Mouse (Mus musculus) common myeloid progenitor, adult 5-6 weeks (primary cell): ENCODE results near the gene Mpp2. TPM values are rescaled to one million over a fixed set of nuclear protein-coding genes. Genes with fewer than 3 reads are reported as not detected.

Source experiments
- ATAC-seq: replicated peaks from 2 replicates; pipeline ENCODE4 v1.8.0; 2016; ENCODE audit warnings: low read depth, mild to moderate bottlenecking, moderate TSS enrichment, inconsistent platforms; ENCODE audit not compliant: poor library complexity, severe bottlenecking
- total RNA-seq: library from RNA; stranded (forward); fragments of 200-1000, 187-1606 nt; gene quantifications from 2 replicates; pipeline ENCODE4 v1.2.3, GENCODE M21; 2017

Mpp2 gene
- total RNA-seq, 1 experiment from 2014 or later, result 0.50 TPM

GRCm38 (mm10) chr11:102016136-102016535 lies 72.2 kb downstream of the Mpp2 start:
- ATAC-seq, result no peak

- ATAC-seq, result no peak
Measured at GRCm38 (mm10) chr11:102015472-102015871, 72.8 kb downstream of the Mpp2 start.

- no peak for ATAC-seq
Measured at GRCm38 (mm10) chr11:102013201-102013600, 75.1 kb downstream of the Mpp2 start.

- no peak for ATAC-seq
Measured at GRCm38 (mm10) chr11:102011510-102011909, 76.8 kb downstream of the Mpp2 start.

GRCm38 (mm10) chr11:102010140-102010539 lies 78.2 kb downstream of the Mpp2 start:
- no peak for ATAC-seq

GRCm38 (mm10) chr11:102008954-102009637 lies 79.2 kb downstream of the Mpp2 start:
- ATAC-seq, result no peak

- ATAC-seq, result no peak
Measured at GRCm38 (mm10) chr11:102008372-102008771, 79.9 kb downstream of the Mpp2 start.

Other genes starting within 250 kb of the Mpp2 start
- not detected in 2 replicates for gene Meox1, start 194.1 kb downstream of the Mpp2 start, total RNA-seq
- not detected in 2 replicates for gene Sost, start 121.5 kb downstream of the Mpp2 start, total RNA-seq
- gene Cfap97d1, start 104.2 kb downstream of the Mpp2 start, total RNA-seq, result not detected in 2 replicates
- gene Dusp3, start 101.5 kb downstream of the Mpp2 start, total RNA-seq, result 2.0 and 6.6 TPM in 2 replicates
- gene Mpp3, start 60.1 kb downstream of the Mpp2 start, total RNA-seq, result not detected in 2 replicates
- gene Cd300lg, start 47.0 kb downstream of the Mpp2 start, total RNA-seq, result 0.10 and 0.78 TPM in 2 replicates
- gene Ppy, start 12.8 kb upstream of the Mpp2 start, total RNA-seq, result not detected in 2 replicates
- not detected in 2 replicates for gene Pyy, start 19.3 kb upstream of the Mpp2 start, total RNA-seq
- 0.53 and 1.7 TPM in 2 replicates for gene Nags, start 57.0 kb upstream of the Mpp2 start, total RNA-seq
- gene Tmem101, start 67.9 kb upstream of the Mpp2 start, total RNA-seq, result 11.3 and 21.5 TPM in 2 replicates
- 62.2 and 71.8 TPM in 2 replicates for gene Lsm12, start 96.8 kb upstream of the Mpp2 start, total RNA-seq
- gene G6pc3, start 101.1 kb upstream of the Mpp2 start, total RNA-seq, result 45.2 and 51.6 TPM in 2 replicates
- 20.7 and 26.0 TPM in 2 replicates for gene Hdac5, start 141.7 kb upstream of the Mpp2 start, total RNA-seq
- gene BC030867, start 160.4 kb upstream of the Mpp2 start, total RNA-seq, result 4.8 and 5.3 TPM in 2 replicates
- gene Asb16, start 180.2 kb upstream of the Mpp2 start, total RNA-seq, result 0.18 and 1.5 TPM in 2 replicates
- gene Tmub2, start 196.4 kb upstream of the Mpp2 start, total RNA-seq, result 24.4 and 27.5 TPM in 2 replicates
- 19.4 and 30.4 TPM in 2 replicates for gene Atxn7l3, start 208.1 kb upstream of the Mpp2 start, total RNA-seq
- 173 and 184 TPM in 2 replicates for gene Ubtf, start 231.2 kb upstream of the Mpp2 start, total RNA-seq